Mouse (Mus musculus): ENCODE data around the gene Nup107. TPM values are rescaled to one million over a fixed set of nuclear protein-coding genes. Genes with fewer than 3 reads are reported as not detected.

Gene Nup107
- polyA plus RNA-seq, 1 experiment from 2014 or later = 97.7 TPM

GRCm38 (mm10) chr10:117783786-117784420, 8.6 kb downstream of the Nup107 start:
- no peak overlapping the region for H3K9ac ChIP-seq (replicated peaks)
- no peak overlapping the region for H3K4me2 ChIP-seq
- peaks cover 89% of the 10 kb centered on the region for H3K36me3 ChIP-seq
- no peaks in the 10 kb centered on the region for H3K9me3 ChIP-seq
- no peak overlapping the region for H3K27ac ChIP-seq
- no peak for ATAC-seq (ENCODE audit: insufficient number of reproducible peaks, insufficient read depth, low FRiP score, low TSS enrichment, low read depth)
- H3K4me1 ChIP-seq (replicated peaks) = no peaks in the 10 kb centered on the region
- no peaks in the 10 kb centered on the region for H3K27me3 ChIP-seq
- 95% methylated on average over 13 of the region's 13 CpGs for WGBS
- H3K4me3 ChIP-seq (replicated peaks) = no peak overlapping the region

- no peaks in the 10 kb centered on the region for H3K9me3 ChIP-seq
- H3K4me1 ChIP-seq (replicated peaks) = no peaks in the 10 kb centered on the region
- no peak overlapping the region for H3K27ac ChIP-seq
- no peak overlapping the region for H3K4me2 ChIP-seq
- WGBS = 90% methylated on average over 14 of the region's 14 CpGs
- no peak overlapping the region for H3K9ac ChIP-seq (replicated peaks)
- no peaks in the 10 kb centered on the region for H3K27me3 ChIP-seq
- ATAC-seq (ENCODE audit: insufficient number of reproducible peaks, insufficient read depth, low FRiP score, low TSS enrichment, low read depth) = no peak
- peaks cover 96% of the 10 kb centered on the region for H3K36me3 ChIP-seq
- no peak overlapping the region for H3K4me3 ChIP-seq (replicated peaks)
Measured at GRCm38 (mm10) chr10:117782491-117783260, 9.8 kb downstream of the Nup107 start.

GRCm38 (mm10) chr10:117782056-117782455, 10.4 kb downstream of the Nup107 start:
- Histone ChIP-seq H3K27me3 (no peaks in the 10 kb centered on the region), H3K4me3 (replicated peaks) (no peak overlapping the region), H3K27ac (no peak overlapping the region), H3K9ac (replicated peaks) (no peak overlapping the region), H3K36me3 (peaks cover 93% of the 10 kb centered on the region), H3K9me3 (no peaks in the 10 kb centered on the region), H3K4me1 (replicated peaks) (no peaks in the 10 kb centered on the region), H3K4me2 (no peak overlapping the region)
- 89% methylated on average over 2 of the region's 2 CpGs for WGBS
- no peak for ATAC-seq (ENCODE audit: insufficient number of reproducible peaks, insufficient read depth, low FRiP score, low TSS enrichment, low read depth)

- H3K27me3 ChIP-seq = no peaks in the 10 kb centered on the region
- H3K27ac ChIP-seq = no peak overlapping the region
- no peaks in the 10 kb centered on the region for H3K9me3 ChIP-seq
- no peak overlapping the region for H3K4me2 ChIP-seq
- peaks cover 93% of the 10 kb centered on the region for H3K36me3 ChIP-seq
- no peak overlapping the region for H3K9ac ChIP-seq (replicated peaks)
- no peak overlapping the region for H3K4me3 ChIP-seq (replicated peaks)
- WGBS = 92% methylated on average over 17 of the region's 17 CpGs
- no peaks in the 10 kb centered on the region for H3K4me1 ChIP-seq (replicated peaks)
- ATAC-seq (ENCODE audit: insufficient number of reproducible peaks, insufficient read depth, low FRiP score, low TSS enrichment, low read depth) = no peak
Measured at GRCm38 (mm10) chr10:117781021-117781725, 11.3 kb downstream of the Nup107 start.

- no peaks in the 10 kb centered on the region for H3K9me3 ChIP-seq
- H3K4me3 ChIP-seq (replicated peaks) = no peak overlapping the region
- no peaks in the 10 kb centered on the region for H3K4me1 ChIP-seq (replicated peaks)
- WGBS = 88% methylated on average over 6 of the region's 6 CpGs
- H3K27ac ChIP-seq = no peak overlapping the region
- no peak overlapping the region for H3K9ac ChIP-seq (replicated peaks)
- H3K4me2 ChIP-seq = no peak overlapping the region
- no peak for ATAC-seq (ENCODE audit: insufficient number of reproducible peaks, insufficient read depth, low FRiP score, low TSS enrichment, low read depth)
- H3K36me3 ChIP-seq = peaks cover 93% of the 10 kb centered on the region
- H3K27me3 ChIP-seq = no peaks in the 10 kb centered on the region
Measured at GRCm38 (mm10) chr10:117780306-117780911, 12.1 kb downstream of the Nup107 start.

GRCm38 (mm10) chr10:117779581-117780305, 12.8 kb downstream of the Nup107 start:
- Histone ChIP-seq H3K4me2 (no peak overlapping the region), H3K9me3 (no peaks in the 10 kb centered on the region), H3K4me1 (replicated peaks) (no peaks in the 10 kb centered on the region), H3K4me3 (replicated peaks) (no peak overlapping the region), H3K27ac (no peak overlapping the region), H3K36me3 (peaks cover 93% of the 10 kb centered on the region), H3K9ac (replicated peaks) (no peak overlapping the region), H3K27me3 (no peaks in the 10 kb centered on the region)
- ATAC-seq (ENCODE audit: insufficient number of reproducible peaks, insufficient read depth, low FRiP score, low TSS enrichment, low read depth) = no peak
- WGBS = 91% methylated on average over 8 of the region's 8 CpGs

GRCm38 (mm10) chr10:117778951-117779350, 13.6 kb downstream of the Nup107 start:
- ATAC-seq (ENCODE audit: insufficient number of reproducible peaks, insufficient read depth, low FRiP score, low TSS enrichment, low read depth) = no peak
- H3K4me1 ChIP-seq (replicated peaks) = no peaks in the 10 kb centered on the region
- peaks cover 94% of the 10 kb centered on the region for H3K36me3 ChIP-seq
- no peak overlapping the region for H3K9ac ChIP-seq (replicated peaks)
- WGBS = 86% methylated on average over 4 of the region's 4 CpGs
- no peak overlapping the region for H3K4me2 ChIP-seq
- no peaks in the 10 kb centered on the region for H3K27me3 ChIP-seq
- no peaks in the 10 kb centered on the region for H3K9me3 ChIP-seq
- H3K27ac ChIP-seq = no peak overlapping the region
- no peak overlapping the region for H3K4me3 ChIP-seq (replicated peaks)

GRCm38 (mm10) chr10:117778328-117778910, 14.1 kb downstream of the Nup107 start:
- H3K27ac ChIP-seq = no peak overlapping the region
- no peak overlapping the region for H3K9ac ChIP-seq (replicated peaks)
- H3K4me1 ChIP-seq (replicated peaks) = no peaks in the 10 kb centered on the region
- H3K4me3 ChIP-seq (replicated peaks) = no peak overlapping the region
- H3K4me2 ChIP-seq = no peak overlapping the region
- 89% methylated on average over 12 of the region's 12 CpGs for WGBS
- no peaks in the 10 kb centered on the region for H3K9me3 ChIP-seq
- peaks cover 94% of the 10 kb centered on the region for H3K36me3 ChIP-seq
- no peak for ATAC-seq (ENCODE audit: insufficient number of reproducible peaks, insufficient read depth, low FRiP score, low TSS enrichment, low read depth)
- no peaks in the 10 kb centered on the region for H3K27me3 ChIP-seq

- H3K36me3 ChIP-seq = peaks cover 94% of the 10 kb centered on the region
- H3K27ac ChIP-seq = no peak overlapping the region
- 94% methylated on average over 17 of the region's 17 CpGs for WGBS
- H3K9ac ChIP-seq (replicated peaks) = no peak overlapping the region
- no peak for ATAC-seq (ENCODE audit: insufficient number of reproducible peaks, insufficient read depth, low FRiP score, low TSS enrichment, low read depth)
- no peak overlapping the region for H3K4me2 ChIP-seq
- H3K27me3 ChIP-seq = no peaks in the 10 kb centered on the region
- H3K4me1 ChIP-seq (replicated peaks) = no peaks in the 10 kb centered on the region
- H3K4me3 ChIP-seq (replicated peaks) = no peak overlapping the region
- no peaks in the 10 kb centered on the region for H3K9me3 ChIP-seq
Measured at GRCm38 (mm10) chr10:117777501-117778327, 14.8 kb downstream of the Nup107 start.

- peaks cover 94% of the 10 kb centered on the region for H3K36me3 ChIP-seq
- no peak overlapping the region for H3K4me3 ChIP-seq (replicated peaks)
- 94% methylated on average over 3 of the region's 3 CpGs for WGBS
- no peaks in the 10 kb centered on the region for H3K27me3 ChIP-seq
- no peak for ATAC-seq (ENCODE audit: insufficient number of reproducible peaks, insufficient read depth, low FRiP score, low TSS enrichment, low read depth)
- no peaks in the 10 kb centered on the region for H3K9me3 ChIP-seq
- no peaks in the 10 kb centered on the region for H3K4me1 ChIP-seq (replicated peaks)
- no peak overlapping the region for H3K27ac ChIP-seq
- no peak overlapping the region for H3K9ac ChIP-seq (replicated peaks)
- no peak overlapping the region for H3K4me2 ChIP-seq
Measured at GRCm38 (mm10) chr10:117777103-117777470, 15.4 kb downstream of the Nup107 start.
